Mouse (Mus musculus) embryo, embryonic 10 days (tissue): ENCODE data around the gene Fscn1.
A peak's percentile ranks its signal among the peaks of the same experiment; 100 is the strongest.

Source experiments
- DNase-seq: peaks from one replicate; pipeline ENCODE4 v3.0.0-alpha.2; 2015; ENCODE audit warnings: low spot score

Fscn1 gene

GRCm38 (mm10) chr5:142959576-142960556, at the start of gene Fscn1:
Fscn1 (plus strand) TSS chr5:142960343.
- DNase-seq: peak; percentile 92

- no peak for DNase-seq
These were observed 48.5 kb upstream of the Fscn1 start for GRCm38 (mm10) chr5:142911629-142912028.

GRCm38 (mm10) chr5:142912320-142912719, 47.8 kb upstream of the Fscn1 start:
- no peak for DNase-seq

GRCm38 (mm10) chr5:142912739-142913138, 47.4 kb upstream of the Fscn1 start:
- DNase-seq: no peak

GRCm38 (mm10) chr5:142915231-142915630, 44.9 kb upstream of the Fscn1 start:
- no peak for DNase-seq

GRCm38 (mm10) chr5:142916593-142916992, 43.5 kb upstream of the Fscn1 start:
- DNase-seq: no peak

GRCm38 (mm10) chr5:142917402-142917801, 42.7 kb upstream of the Fscn1 start:
- no peak for DNase-seq

GRCm38 (mm10) chr5:142920311-142921073, 39.7 kb upstream of the Fscn1 start:
- peak; percentile 24 for DNase-seq

GRCm38 (mm10) chr5:142921074-142921459, 39.1 kb upstream of the Fscn1 start:
- no peak for DNase-seq

GRCm38 (mm10) chr5:142922251-142922650, 37.9 kb upstream of the Fscn1 start:
- DNase-seq: no peak

GRCm38 (mm10) chr5:142923781-142924180, 36.4 kb upstream of the Fscn1 start:
- no peak for DNase-seq

GRCm38 (mm10) chr5:142924336-142924959, 35.7 kb upstream of the Fscn1 start:
- DNase-seq: no peak

- peak; percentile 66 for DNase-seq
These were observed 33.8 kb upstream of the Fscn1 start for GRCm38 (mm10) chr5:142926204-142926939.

GRCm38 (mm10) chr5:142926940-142927228, 33.3 kb upstream of the Fscn1 start:
- no peak for DNase-seq

- no peak for DNase-seq
These were observed 32.7 kb upstream of the Fscn1 start for GRCm38 (mm10) chr5:142927341-142927930.

- DNase-seq: peak; percentile 70
These were observed 31.3 kb upstream of the Fscn1 start for GRCm38 (mm10) chr5:142928749-142929399.

GRCm38 (mm10) chr5:142929400-142929752, 30.8 kb upstream of the Fscn1 start:
- DNase-seq: peak; percentile 51

- no peak for DNase-seq
These were observed 28.9 kb upstream of the Fscn1 start for GRCm38 (mm10) chr5:142931241-142931745.

GRCm38 (mm10) chr5:142932084-142932685, 28.0 kb upstream of the Fscn1 start:
- DNase-seq: peak; percentile 87

GRCm38 (mm10) chr5:142932731-142933130, 27.4 kb upstream of the Fscn1 start:
- DNase-seq: no peak
